Mouse (Mus musculus) heart, postnatal 0 days (tissue): ENCODE results near the gene Pard3b. TPM values are rescaled to one million over a fixed set of nuclear protein-coding genes. Genes with fewer than 3 reads are reported as not detected.

Experiments
- ATAC-seq: fragments of 200-750 bp; cut with Nextera tagmentation; 2 replicates; pipeline ENCODE4 v1.8.0; 2017; ENCODE audit warnings: low read depth, moderate number of reproducible peaks, moderate library complexity; ENCODE audit not compliant: insufficient read depth
- DNase-seq: peaks from one replicate; pipeline ENCODE4 v3.0.0-alpha.2; 2016; ENCODE audit warnings: low spot score
- H3K27ac ChIP-seq: fragments of 300-500 bp; sonication (generic); 2 replicates; pipeline ENCODE4 v1.5.1; 2014; ENCODE audit warnings: low read depth, mild to moderate bottlenecking
- H3K27me3 ChIP-seq: fragments of 300-500 bp; sonication (generic); 2 replicates; pipeline ENCODE4 v1.6.1; 2014; ENCODE audit warnings: low read length, mixed read lengths; ENCODE audit not compliant: control insufficient read depth, insufficient read depth
- H3K36me3 ChIP-seq: fragments of 300-500 bp; sonication (generic); replicated peaks from 2 replicates; pipeline ENCODE4 v1.6.1; 2014; ENCODE audit warnings: low read length, mixed read lengths; ENCODE audit not compliant: control insufficient read depth, insufficient read depth
- H3K4me1 ChIP-seq: fragments of 300-500 bp; sonication (generic); 2 replicates; pipeline ENCODE4 v1.6.1; 2014; ENCODE audit warnings: antibody characterized with exemption; ENCODE audit not compliant: control insufficient read depth, insufficient read depth
- H3K4me2 ChIP-seq: fragments of 300-500 bp; sonication (generic); 2 replicates; pipeline ENCODE4 v1.6.1; 2014; ENCODE audit warnings: low read depth, mild to moderate bottlenecking, low read length, moderate library complexity
- H3K4me3 ChIP-seq: fragments of 300-500 bp; sonication (generic); 2 replicates; pipeline ENCODE4 v1.5.1; 2014; ENCODE audit warnings: low read depth, low read length
- H3K9ac ChIP-seq: fragments of 300-500 bp; sonication (generic); replicated peaks from 2 replicates; pipeline ENCODE4 v1.6.1; 2014; ENCODE audit warnings: low read depth, low read length, mixed read lengths
- H3K9me3 ChIP-seq: fragments of 300-500 bp; sonication (generic); replicated peaks from 2 replicates; pipeline ENCODE4 v1.6.1; 2016; ENCODE audit warnings: low read length; ENCODE audit not compliant: control insufficient read depth
- CTCF ChIP-seq: IDR thresholded peaks from 2 replicates; pipeline ENCODE4 v1.5.1; 2016; ENCODE audit warnings: antibody characterized with exemption, control low read depth, low read depth
- EP300 ChIP-seq: IDR thresholded peaks from 2 replicates; pipeline ENCODE4 v1.6.1; 2016; ENCODE audit warnings: antibody characterized with exemption, low read depth
- WGBS: fragments of 180-500 bp; shearing (Covaris S2); extraction: QIAGEN DNeasy Blood & Tissue Kit; methylation state at CpG from one replicate; pipeline ENCODE4 v1.1.7; 2014; 5-methylcytosine and 5-hydroxymethylcytosine counted together
- polyA plus RNA-seq: library from polyadenylated mRNA; unstranded; fragments of >200 nt; fragmentation: Nextera tagmentation; extraction: Ambion mirVana; gene quantifications from 2 replicates; pipeline ENCODE4 v1.2.1, GENCODE M21; 2015
- total RNA-seq: library from RNA; depleted of rRNA; stranded (reverse); fragments of >200 nt; gene quantifications from 2 replicates; pipeline ENCODE4 v1.2.3, GENCODE M21; 2014; ENCODE audit warnings: low replicate concordance

Pard3b gene
- total and polyA plus RNA-seq, 2 experiments from 2014 or later = 8.4 to 8.9 TPM

- WGBS = 76% methylated on average over 1 of the region's 1 CpGs
- TF ChIP-seq CTCF (no peak), EP300 (no peak)
- DNase-seq (no peak), ATAC-seq (no peak)
- no peaks in the 10 kb centered on the region for H3K9me3 ChIP-seq
- no peak overlapping the region for H3K4me2 ChIP-seq
- no peak overlapping the region for H3K4me3 ChIP-seq
- H3K36me3 ChIP-seq = no peaks in the 10 kb centered on the region
- no peak overlapping the region for H3K9ac ChIP-seq
- H3K27me3 ChIP-seq = no peaks in the 10 kb centered on the region
- H3K4me1 ChIP-seq = no peaks in the 10 kb centered on the region
- no peak overlapping the region for H3K27ac ChIP-seq
These were observed 808.2 kb downstream of the Pard3b start for GRCm38 (mm10) chr1:62446818-62447217.

GRCm38 (mm10) chr1:62449193-62449875 lies 810.7 kb downstream of the Pard3b start:
- Histone ChIP-seq H3K9ac (no peak overlapping the region), H3K36me3 (no peaks in the 10 kb centered on the region), H3K9me3 (no peaks in the 10 kb centered on the region), H3K27me3 (no peaks in the 10 kb centered on the region), H3K4me1 (no peaks in the 10 kb centered on the region), H3K27ac (no peak overlapping the region), H3K4me3 (no peak overlapping the region), H3K4me2 (no peak overlapping the region)
- TF ChIP-seq CTCF (no peak), EP300 (no peak)
- DNase-seq (no peak), ATAC-seq (no peak)
- 83% methylated on average over 7 of the region's 7 CpGs for WGBS

GRCm38 (mm10) chr1:62465536-62465935 lies 826.9 kb downstream of the Pard3b start:
- Histone ChIP-seq H3K36me3 (no peaks in the 10 kb centered on the region), H3K9ac (no peak overlapping the region), H3K4me3 (no peak overlapping the region), H3K9me3 (no peaks in the 10 kb centered on the region), H3K27ac (no peak overlapping the region), H3K4me1 (no peaks in the 10 kb centered on the region), H3K4me2 (peak overlapping the region; percentile 17; the same call in 1 of the 2 replicates), H3K27me3 (no peaks in the 10 kb centered on the region)
- ATAC-seq = peak; percentile 17; the same call in 1 of the 2 replicates
- no peak for DNase-seq
- TF ChIP-seq EP300 (no peak), CTCF (no peak)
- WGBS = 45% methylated on average over 8 of the region's 8 CpGs

- Histone ChIP-seq H3K9me3 (no peaks in the 10 kb centered on the region), H3K9ac (no peak overlapping the region), H3K27me3 (no peaks in the 10 kb centered on the region), H3K27ac (no peak overlapping the region), H3K4me2 (no peak overlapping the region), H3K4me3 (no peak overlapping the region), H3K36me3 (no peaks in the 10 kb centered on the region), H3K4me1 (no peaks in the 10 kb centered on the region)
- DNase-seq (no peak), ATAC-seq (no peak)
- 78% methylated on average over 1 of the region's 1 CpGs for WGBS
- TF ChIP-seq EP300 (no peak), CTCF (no peak)
These were observed 827.9 kb downstream of the Pard3b start for GRCm38 (mm10) chr1:62466544-62466943.

GRCm38 (mm10) chr1:62483059-62483458 lies 844.4 kb downstream of the Pard3b start:
- H3K36me3 ChIP-seq = no peaks in the 10 kb centered on the region
- 20% methylated on average over 2 of the region's 2 CpGs for WGBS
- no peak for DNase-seq

GRCm38 (mm10) chr1:62488871-62489270 lies 850.2 kb downstream of the Pard3b start:
- DNase-seq (no peak), ATAC-seq (no peak)
- H3K27me3 ChIP-seq = no peaks in the 10 kb centered on the region
- no peaks in the 10 kb centered on the region for H3K36me3 ChIP-seq
- no peaks in the 10 kb centered on the region for H3K9me3 ChIP-seq
- WGBS = 78% methylated on average over 6 of the region's 6 CpGs
- no peak overlapping the region for H3K9ac ChIP-seq
- no peaks in the 10 kb centered on the region for H3K4me1 ChIP-seq
- H3K4me3 ChIP-seq = no peak overlapping the region
- H3K27ac ChIP-seq = no peak overlapping the region
- no peak overlapping the region for H3K4me2 ChIP-seq
- no peak for TF ChIP-seq CTCF
- no peak for TF ChIP-seq EP300

More at GRCm38 (mm10) chr1:62483059-62483458, 844.4 kb downstream of the Pard3b start:
- H3K4me3 ChIP-seq = no peak overlapping the region
- no peak overlapping the region for H3K4me2 ChIP-seq
- TF ChIP-seq CTCF = no peak
- no peak for TF ChIP-seq EP300
- H3K9ac ChIP-seq = no peak overlapping the region
- 0 out of 2 replicates have a peak, but pooled peaks cover 4% of the 10 kb centered on the region for H3K9me3 ChIP-seq
- no peak overlapping the region for H3K27ac ChIP-seq
- no peaks in the 10 kb centered on the region for H3K27me3 ChIP-seq
- H3K4me1 ChIP-seq = no peaks in the 10 kb centered on the region
- no peak for ATAC-seq
